Mouse (Mus musculus) forebrain, embryonic 13.5 days (tissue): ENCODE results near the gene Shank2. TPM values are rescaled to one million over a fixed set of nuclear protein-coding genes. Genes with fewer than 3 reads are reported as not detected.

ENCODE experiments used
- ATAC-seq: fragments of 200-750 bp; cut with Nextera tagmentation; 2 replicates; pipeline ENCODE4 v1.8.0; 2017
- H3K27ac ChIP-seq: fragments of 300-500 bp; sonication (generic); 2 replicates; pipeline ENCODE4 v1.5.1; 2015; ENCODE audit warnings: inconsistent platforms, mild to moderate bottlenecking, moderate library complexity
- H3K27me3 ChIP-seq: fragments of 300-500 bp; sonication (generic); 2 replicates; pipeline ENCODE4 v1.6.1; 2015; ENCODE audit warnings: mild to moderate bottlenecking, inconsistent platforms
- H3K36me3 ChIP-seq: fragments of 300-500 bp; sonication (generic); 2 replicates; pipeline ENCODE4 v1.6.1; 2015; ENCODE audit warnings: mild to moderate bottlenecking, inconsistent platforms; ENCODE audit not compliant: poor library complexity, severe bottlenecking
- H3K4me1 ChIP-seq: fragments of 300-500 bp; sonication (generic); 2 replicates; pipeline ENCODE4 v1.6.1; 2015; ENCODE audit warnings: inconsistent platforms
- H3K4me2 ChIP-seq: fragments of 300-500 bp; sonication (generic); 2 replicates; pipeline ENCODE4 v1.6.1; 2015; ENCODE audit warnings: inconsistent platforms, mild to moderate bottlenecking, moderate library complexity
- H3K4me3 ChIP-seq: fragments of 300-500 bp; sonication (generic); 2 replicates; pipeline ENCODE4 v1.5.1; 2015; ENCODE audit warnings: mild to moderate bottlenecking, inconsistent platforms
- H3K9ac ChIP-seq: fragments of 300-500 bp; sonication (generic); 2 replicates; pipeline ENCODE4 v1.6.1; 2015; ENCODE audit warnings: mild to moderate bottlenecking, inconsistent platforms
- H3K9me3 ChIP-seq: fragments of 300-500 bp; sonication (generic); replicated peaks from 2 replicates; pipeline ENCODE4 v1.6.1; 2016; ENCODE audit warnings: inconsistent platforms
- WGBS: fragments of 180-500 bp; shearing (Covaris S2); methylation state at CpG from one replicate; pipeline ENCODE4 v1.1.7; 2015; 5-methylcytosine and 5-hydroxymethylcytosine counted together
- polyA plus RNA-seq: library from polyadenylated mRNA; unstranded; fragments of >200 nt; fragmentation: Nextera tagmentation; extraction: Ambion mirVana; gene quantifications from 2 replicates; pipeline ENCODE4 v1.2.1, GENCODE M21; 2015

Gene Shank2
- polyA plus RNA-seq, 1 experiment from 2014 or later = 4.1 TPM

DNA sequence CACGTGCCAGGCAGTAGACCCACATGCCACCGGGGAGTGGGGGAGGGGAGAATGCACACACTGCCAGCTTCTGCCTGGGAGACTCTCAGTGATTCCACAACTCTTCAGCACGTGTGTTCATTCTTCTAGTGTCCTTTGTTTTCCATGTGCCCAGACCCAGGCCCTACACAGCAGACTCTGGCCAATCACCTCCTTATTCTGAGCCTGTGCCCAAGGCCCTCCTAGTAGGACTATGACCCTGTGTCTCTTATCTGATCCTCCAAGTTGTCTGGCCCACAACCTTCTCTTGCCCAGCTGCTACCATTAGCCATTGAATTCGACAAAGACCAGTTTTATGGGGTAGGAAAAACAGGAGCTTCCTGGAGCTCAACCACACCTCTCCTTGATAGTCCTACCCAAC is 400.8 kb downstream of the Shank2 start:
- ATAC-seq = no peak
- WGBS = 80% methylated on average over 4 of the region's 4 CpGs
- Histone ChIP-seq H3K9ac (no peak overlapping the region), H3K27me3 (no peaks in the 10 kb centered on the region), H3K36me3 (no peaks in the 10 kb centered on the region), H3K4me3 (no peak overlapping the region), H3K4me1 (no peaks in the 10 kb centered on the region), H3K4me2 (no peak overlapping the region), H3K27ac (no peak overlapping the region), H3K9me3 (no peaks in the 10 kb centered on the region)

DNA sequence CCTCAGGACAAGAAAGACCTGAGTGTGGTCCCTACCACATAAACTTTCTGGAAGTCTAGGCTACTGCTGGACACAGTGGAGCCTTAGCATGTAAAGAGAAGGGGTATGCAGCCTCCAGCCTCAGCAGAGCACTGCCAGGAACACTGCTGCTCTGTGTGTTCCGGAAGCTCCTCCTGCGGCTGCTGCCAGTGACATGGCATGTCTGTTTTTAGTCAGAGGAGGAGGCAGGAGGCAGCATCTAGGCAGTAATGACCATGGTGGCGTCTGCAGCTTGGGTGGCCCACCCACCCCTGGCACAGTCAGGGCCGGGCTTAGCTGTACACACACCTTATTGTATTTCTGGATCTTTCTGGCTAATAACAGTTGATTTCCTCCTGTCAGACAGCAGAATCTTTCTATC is 405.9 kb downstream of the Shank2 start:
- Histone ChIP-seq H3K9ac (no peak overlapping the region), H3K27me3 (no peaks in the 10 kb centered on the region), H3K4me2 (no peak overlapping the region), H3K4me3 (no peak overlapping the region), H3K9me3 (no peaks in the 10 kb centered on the region), H3K36me3 (peaks cover 23% of the 10 kb centered on the region), H3K4me1 (peaks cover 13% of the 10 kb centered on the region), H3K27ac (no peak overlapping the region)
- ATAC-seq = no peak
- WGBS = 76% methylated on average over 4 of the region's 4 CpGs

DNA sequence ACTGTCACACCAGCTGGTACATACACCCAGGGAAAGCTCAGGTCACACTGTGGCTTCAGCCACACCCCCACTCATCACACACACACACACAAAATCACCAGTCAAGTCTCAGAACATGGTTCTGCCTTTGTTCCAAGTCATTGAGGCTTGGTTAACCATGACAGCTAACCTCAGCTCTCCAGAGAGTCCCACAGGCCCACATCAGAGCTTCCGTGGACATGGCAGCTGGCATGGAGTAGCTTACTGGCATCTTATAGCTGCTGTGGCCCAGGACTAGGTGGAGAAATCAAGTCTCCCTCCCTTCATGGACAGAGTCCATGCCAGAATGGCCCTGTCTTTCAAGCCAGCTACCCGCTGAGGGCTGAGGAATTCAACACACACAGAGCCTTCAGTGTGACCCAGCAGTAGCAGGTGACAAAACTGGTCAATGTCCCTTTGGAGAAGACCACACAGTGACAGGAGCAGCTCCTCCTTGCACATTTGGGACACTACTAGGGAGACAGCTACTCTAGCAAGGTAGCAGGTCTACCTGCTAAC is 406.8 kb downstream of the Shank2 start:
- Histone ChIP-seq H3K9me3 (no peaks in the 10 kb centered on the region), H3K9ac (no peak overlapping the region), H3K4me3 (no peak overlapping the region), H3K4me2 (no peak overlapping the region), H3K27me3 (no peaks in the 10 kb centered on the region), H3K36me3 (peaks cover 23% of the 10 kb centered on the region), H3K27ac (no peak overlapping the region), H3K4me1 (peaks cover 18% of the 10 kb centered on the region)
- WGBS = 87% methylated on average over 2 of the region's 2 CpGs
- ATAC-seq = no peak

DNA sequence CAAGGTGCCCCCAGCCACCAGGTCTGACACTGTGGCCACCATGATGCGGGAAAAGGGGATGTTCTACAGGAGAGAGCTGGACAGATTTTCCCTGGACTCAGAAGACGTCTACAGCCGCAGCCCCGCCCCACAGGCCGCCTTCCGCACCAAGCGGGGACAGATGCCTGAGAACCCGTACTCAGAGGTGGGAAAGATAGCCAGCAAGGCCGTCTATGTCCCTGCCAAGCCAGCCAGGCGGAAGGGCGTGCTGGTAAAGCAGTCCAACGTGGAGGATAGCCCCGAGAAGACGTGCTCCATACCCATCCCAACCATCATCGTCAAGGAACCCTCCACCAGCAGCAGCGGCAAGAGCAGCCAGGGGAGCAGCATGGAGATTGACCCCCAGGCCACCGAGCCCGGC is 408.0 kb downstream of the Shank2 start:
- H3K36me3 ChIP-seq = peaks cover 23% of the 10 kb centered on the region
- H3K9me3 ChIP-seq = no peaks in the 10 kb centered on the region
- 87% methylated on average over 18 of the region's 18 CpGs for WGBS
- H3K9ac ChIP-seq = no peak overlapping the region
- no peaks in the 10 kb centered on the region for H3K27me3 ChIP-seq
- peaks cover 18% of the 10 kb centered on the region for H3K4me1 ChIP-seq
- H3K4me2 ChIP-seq = no peak overlapping the region
- ATAC-seq = no peak
- no peak overlapping the region for H3K27ac ChIP-seq
- H3K4me3 ChIP-seq = no peak overlapping the region

DNA sequence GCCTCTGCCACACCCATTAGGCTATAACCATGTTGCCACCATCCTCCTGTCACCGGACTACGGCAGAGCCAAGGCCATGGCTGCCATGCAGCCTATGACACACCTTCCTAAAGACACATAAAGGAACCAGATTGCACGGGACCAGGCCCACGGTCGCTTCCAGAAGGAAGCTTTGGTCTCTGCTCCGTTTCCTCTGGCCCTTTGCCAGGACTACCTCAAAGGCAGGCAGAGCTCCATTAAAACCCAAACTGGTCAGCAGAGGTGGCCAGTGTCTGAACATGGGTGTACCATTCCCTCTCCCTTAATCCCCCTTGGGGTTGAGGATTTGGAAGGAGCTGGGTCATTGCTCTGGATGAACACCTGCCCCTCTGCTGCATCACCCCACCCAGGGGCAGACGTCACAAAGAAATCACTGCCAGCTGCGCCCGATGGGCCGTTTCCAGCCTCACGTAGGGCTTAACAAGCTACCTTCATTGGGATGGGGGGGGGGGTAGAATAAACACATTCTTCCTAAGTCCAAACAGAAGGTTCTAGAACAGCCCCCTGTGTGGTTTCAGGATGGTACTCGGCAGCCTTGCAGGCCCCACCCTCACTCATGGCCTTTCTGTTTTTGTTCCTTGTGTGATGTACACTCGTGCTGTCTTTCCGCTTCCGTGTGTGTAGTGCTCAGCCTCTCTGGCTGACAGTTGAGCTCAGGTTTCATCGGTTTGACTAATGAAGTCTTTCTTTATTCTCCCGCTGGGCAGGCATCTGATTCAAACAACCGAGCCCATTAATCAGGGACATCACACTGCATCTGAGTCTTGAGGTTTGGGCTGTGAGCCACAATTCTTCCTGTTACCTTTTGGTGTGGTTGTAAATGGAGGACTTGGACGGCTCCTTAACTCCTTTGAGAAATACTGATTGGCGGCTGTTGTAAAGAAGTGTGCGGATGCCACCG is 410.5 kb downstream of the Shank2 start:
- 50% methylated on average over 22 of the region's 22 CpGs for WGBS
- H3K27ac ChIP-seq = peak overlapping the region; percentile 51
- H3K9me3 ChIP-seq = no peaks in the 10 kb centered on the region
- peaks cover 23% of the 10 kb centered on the region for H3K36me3 ChIP-seq
- H3K4me3 ChIP-seq = no peak overlapping the region
- H3K4me1 ChIP-seq = peaks cover 26% of the 10 kb centered on the region
- no peak overlapping the region for H3K9ac ChIP-seq
- H3K4me2 ChIP-seq = no peak overlapping the region
- ATAC-seq = no peak
- H3K27me3 ChIP-seq = no peaks in the 10 kb centered on the region

DNA sequence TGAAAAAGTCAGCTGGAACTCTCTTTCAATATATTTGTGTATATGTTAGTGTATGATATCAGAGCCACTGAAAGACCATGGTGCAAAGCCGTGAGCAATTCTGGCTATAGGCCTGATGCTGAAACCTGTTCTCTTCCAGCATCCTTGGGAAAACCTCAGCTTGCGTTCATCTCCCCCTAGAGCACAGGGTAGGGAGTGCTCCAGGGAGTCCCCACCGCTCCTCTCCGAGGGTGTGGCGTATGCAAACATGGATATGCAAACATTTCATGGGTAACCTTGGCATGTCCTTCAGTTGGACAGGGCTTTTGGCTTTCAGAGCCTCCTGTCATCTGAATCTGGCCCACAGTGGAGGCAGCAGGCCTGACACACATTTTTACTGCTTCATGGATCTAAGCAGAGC is 412.9 kb downstream of the Shank2 start:
- ATAC-seq = no peak
- H3K4me2 ChIP-seq = no peak overlapping the region
- H3K4me3 ChIP-seq = no peak overlapping the region
- WGBS = 89% methylated on average over 5 of the region's 5 CpGs
- H3K4me1 ChIP-seq = peaks cover 43% of the 10 kb centered on the region
- no peak overlapping the region for H3K9ac ChIP-seq
- H3K9me3 ChIP-seq = no peaks in the 10 kb centered on the region
- no peaks in the 10 kb centered on the region for H3K27me3 ChIP-seq
- peaks cover 22% of the 10 kb centered on the region for H3K36me3 ChIP-seq
- no peak overlapping the region for H3K27ac ChIP-seq

DNA sequence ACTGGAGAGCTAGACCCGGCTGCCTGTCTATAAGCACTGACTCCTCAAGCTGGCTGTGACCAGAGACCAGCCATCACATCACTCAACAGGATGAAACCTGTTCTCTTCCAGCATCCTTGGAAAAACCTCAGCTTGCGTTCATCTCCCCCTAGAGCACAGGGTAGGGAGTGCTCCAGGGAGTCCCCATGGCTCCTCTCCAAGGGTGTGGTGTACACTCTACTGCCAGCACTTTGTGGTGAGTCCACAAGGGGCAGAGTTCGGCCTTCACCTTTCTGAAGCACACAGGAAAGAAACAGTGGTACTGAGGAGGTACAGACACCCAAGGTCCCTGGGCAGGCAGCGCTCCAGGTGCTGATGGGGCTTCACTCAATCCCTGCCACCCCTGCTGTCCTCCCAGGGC is 414.1 kb downstream of the Shank2 start:
- Histone ChIP-seq H3K4me3 (no peak overlapping the region), H3K27ac (no peak overlapping the region), H3K9ac (no peak overlapping the region), H3K27me3 (no peaks in the 10 kb centered on the region), H3K9me3 (no peaks in the 10 kb centered on the region), H3K4me1 (peaks cover 52% of the 10 kb centered on the region), H3K36me3 (peaks cover 11% of the 10 kb centered on the region), H3K4me2 (no peak overlapping the region)
- no peak for ATAC-seq
- WGBS = 68% methylated on average over 4 of the region's 4 CpGs

DNA sequence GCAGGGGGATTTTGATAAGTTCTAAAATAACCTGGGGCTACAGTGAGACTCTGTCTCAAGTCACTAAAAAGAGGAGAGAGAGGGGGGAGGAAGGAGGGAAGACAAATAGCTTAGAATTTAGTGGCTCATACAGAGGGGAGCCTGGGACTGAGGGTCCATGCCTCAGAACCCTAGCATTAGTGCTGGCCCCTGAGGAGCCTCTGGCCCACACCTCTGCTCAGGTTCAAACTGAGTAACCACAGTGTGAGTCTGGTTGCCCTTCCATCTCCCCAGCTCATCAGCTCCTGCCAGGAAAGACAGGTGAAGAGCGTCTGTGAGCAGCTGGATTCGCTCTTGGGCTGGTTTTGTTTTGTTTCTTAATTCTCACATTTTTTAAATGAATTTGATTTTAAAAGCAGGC is 415.5 kb downstream of the Shank2 start:
- peak; percentile 34; the same call in 1 of the 2 replicates for ATAC-seq
- no peaks in the 10 kb centered on the region for H3K36me3 ChIP-seq
- no peak overlapping the region; the same call in 1 of the 2 replicates for H3K9ac ChIP-seq
- WGBS = 42% methylated on average over 2 of the region's 2 CpGs
- H3K4me2 ChIP-seq = peak overlapping the region; percentile 36
- peak overlapping the region; percentile 71 for H3K27ac ChIP-seq
- H3K4me1 ChIP-seq = peaks cover 44% of the 10 kb centered on the region
- no peaks in the 10 kb centered on the region for H3K9me3 ChIP-seq
- no peaks in the 10 kb centered on the region for H3K27me3 ChIP-seq
- no peak overlapping the region for H3K4me3 ChIP-seq

DNA sequence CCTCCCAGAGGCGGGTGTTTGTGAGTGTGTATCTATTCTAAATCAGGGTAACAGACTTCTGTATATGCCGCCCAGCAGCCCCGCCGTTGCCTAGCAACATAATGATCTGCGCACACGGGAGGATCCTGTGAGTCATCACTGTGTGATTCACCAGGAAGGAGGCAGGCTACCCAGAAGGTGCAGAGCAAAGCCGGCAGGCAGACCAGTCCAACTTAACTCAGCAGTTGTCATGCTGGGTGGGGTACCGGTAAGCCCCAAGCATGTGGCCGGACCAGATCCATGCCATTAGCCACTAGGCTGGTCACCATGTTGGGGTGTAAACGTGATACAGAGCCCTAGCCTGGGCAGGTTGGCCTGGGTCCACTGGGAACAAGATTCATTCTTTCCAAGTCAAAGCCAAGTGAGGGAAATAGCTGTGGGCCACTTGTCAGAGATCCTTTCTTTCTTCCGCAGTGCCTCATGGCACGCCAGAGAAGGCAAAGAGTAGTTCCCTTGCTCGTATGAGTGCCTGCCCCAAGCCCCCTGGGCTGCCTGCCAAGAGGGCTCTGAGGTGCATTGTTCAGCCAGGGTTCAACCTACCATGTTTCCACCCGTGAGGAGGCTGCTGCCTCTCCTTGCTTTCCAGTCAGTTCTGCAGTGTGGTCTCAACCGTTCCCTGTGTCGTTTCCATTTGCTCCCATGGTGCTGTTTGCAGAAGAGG is 416.1 kb downstream of the Shank2 start:
- H3K4me2 ChIP-seq = peak overlapping the region; percentile 36
- H3K36me3 ChIP-seq = no peaks in the 10 kb centered on the region
- no peak overlapping the region for H3K4me3 ChIP-seq
- H3K9ac ChIP-seq = 0 out of 2 replicates have a peak overlapping the region, but pooled peaks have one; percentile 30
- ATAC-seq = peak; percentile 91
- no peaks in the 10 kb centered on the region for H3K9me3 ChIP-seq
- peak overlapping the region; percentile 71 for H3K27ac ChIP-seq
- H3K27me3 ChIP-seq = no peaks in the 10 kb centered on the region
- peaks cover 38% of the 10 kb centered on the region for H3K4me1 ChIP-seq
- 19% methylated on average over 16 of the region's 16 CpGs for WGBS

DNA sequence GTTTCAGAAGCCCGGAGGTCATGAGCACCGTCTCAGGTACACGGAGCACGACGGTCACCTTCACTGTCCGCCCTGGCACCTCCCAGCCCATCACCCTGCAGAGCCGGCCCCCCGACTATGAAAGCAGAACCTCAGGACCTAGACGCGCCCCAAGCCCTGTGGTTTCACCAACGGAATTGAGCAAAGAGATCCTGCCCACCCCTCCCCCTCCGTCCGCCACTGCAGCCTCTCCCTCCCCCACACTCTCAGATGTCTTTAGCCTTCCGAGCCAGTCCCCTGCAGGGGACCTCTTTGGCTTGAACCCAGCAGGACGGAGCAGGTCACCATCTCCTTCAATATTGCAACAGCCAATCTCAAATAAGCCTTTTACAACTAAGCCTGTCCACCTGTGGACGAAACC is 418.8 kb downstream of the Shank2 start:
- Histone ChIP-seq H3K27ac (no peak overlapping the region), H3K4me3 (no peak overlapping the region), H3K9ac (no peak overlapping the region), H3K36me3 (no peaks in the 10 kb centered on the region), H3K9me3 (no peaks in the 10 kb centered on the region), H3K4me2 (no peak overlapping the region), H3K4me1 (peaks cover 35% of the 10 kb centered on the region), H3K27me3 (no peaks in the 10 kb centered on the region)
- ATAC-seq = no peak
- WGBS = 29% methylated on average over 16 of the region's 16 CpGs

DNA sequence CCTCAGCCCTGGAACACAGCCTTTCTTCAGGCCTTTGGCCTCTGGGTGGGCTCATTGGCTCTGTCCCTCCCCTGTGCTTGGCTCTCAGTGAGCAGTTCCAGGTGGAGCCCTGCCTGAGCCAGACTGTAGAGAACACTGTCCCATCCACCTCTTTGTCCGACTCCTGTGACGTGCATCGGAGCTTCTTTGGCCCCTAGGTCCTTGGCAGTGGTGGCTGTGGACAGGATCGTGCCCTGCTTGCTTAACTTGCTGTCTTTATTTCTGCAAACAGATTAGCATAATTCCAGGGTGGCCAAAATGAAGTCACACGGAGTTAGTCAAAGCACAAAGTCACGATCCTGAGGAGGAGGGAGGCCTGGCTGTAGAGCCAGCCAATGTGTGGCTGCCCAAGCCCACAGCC is 419.8 kb downstream of the Shank2 start:
- H3K4me2 ChIP-seq = no peak overlapping the region
- H3K36me3 ChIP-seq = no peaks in the 10 kb centered on the region
- no peaks in the 10 kb centered on the region for H3K27me3 ChIP-seq
- H3K4me1 ChIP-seq = peaks cover 35% of the 10 kb centered on the region
- no peaks in the 10 kb centered on the region for H3K9me3 ChIP-seq
- no peak overlapping the region for H3K9ac ChIP-seq
- no peak for ATAC-seq
- no peak overlapping the region for H3K4me3 ChIP-seq
- 64% methylated on average over 6 of the region's 6 CpGs for WGBS
- no peak overlapping the region for H3K27ac ChIP-seq

DNA sequence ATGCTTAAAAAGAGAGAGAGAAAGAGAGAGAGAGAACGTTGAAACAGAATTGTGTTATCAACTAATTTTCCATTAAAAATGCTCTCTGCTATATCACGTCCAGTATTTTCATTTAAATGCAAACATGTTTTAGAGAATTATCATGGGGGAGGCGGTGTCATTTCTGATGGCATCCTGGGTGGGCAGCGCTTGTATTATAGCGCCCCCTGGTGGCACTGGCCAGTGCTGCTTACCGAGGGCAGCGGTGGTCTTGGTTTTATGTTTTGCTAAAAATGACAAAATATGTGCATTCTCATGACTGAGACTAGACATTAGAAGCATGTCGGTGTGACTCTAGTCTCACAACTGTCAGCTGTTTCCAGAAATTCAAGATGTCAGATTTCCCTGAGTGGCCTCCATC is 424.2 kb downstream of the Shank2 start:
- Histone ChIP-seq H3K27ac (no peak overlapping the region; the same call in 1 of the 2 replicates), H3K36me3 (no peaks in the 10 kb centered on the region), H3K4me3 (no peak overlapping the region), H3K4me1 (no peaks in the 10 kb centered on the region), H3K9me3 (no peaks in the 10 kb centered on the region), H3K4me2 (no peak overlapping the region), H3K9ac (no peak overlapping the region), H3K27me3 (0 out of 2 replicates have a peak, but pooled peaks cover 3% of the 10 kb centered on the region)
- WGBS = 7% methylated on average over 8 of the region's 8 CpGs
- ATAC-seq = peak; percentile 57
